ENCODE assay signal across 7 mouse cellular contexts in the genomic region with DNA sequence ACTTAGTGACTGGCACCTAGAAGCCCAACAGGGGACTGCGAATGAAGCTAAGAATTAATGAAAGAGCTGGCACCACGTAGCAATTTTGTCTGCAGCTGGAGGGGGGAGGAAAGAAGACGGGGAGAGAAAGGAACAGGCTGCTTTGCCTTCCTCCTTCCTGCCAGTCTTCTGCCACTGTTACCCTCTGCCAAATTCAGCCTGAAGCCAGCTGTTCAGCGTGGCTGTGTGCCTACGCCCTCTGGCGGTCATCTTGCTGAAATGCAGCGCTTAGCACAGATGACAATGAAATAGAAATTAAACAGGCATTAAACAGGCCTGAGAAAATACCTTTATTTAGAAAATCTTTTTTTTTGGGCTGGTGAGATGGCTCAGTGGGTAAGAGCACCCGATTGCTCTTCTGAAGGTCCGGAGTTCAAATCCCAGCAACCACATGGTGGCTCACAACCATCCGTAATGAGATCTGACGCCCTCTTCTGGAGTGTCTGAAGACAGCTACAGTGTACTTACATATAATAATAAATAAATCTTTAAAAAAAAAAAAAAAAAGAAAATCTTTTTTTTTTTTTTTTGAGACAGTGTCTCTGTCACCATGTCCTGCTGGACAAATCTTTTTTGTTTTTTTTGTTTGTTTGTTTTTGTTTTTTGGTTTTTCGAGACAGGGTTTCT. TPM values are rescaled to one million over a fixed set of nuclear protein-coding genes. Genes with fewer than 3 reads are reported as not detected.
A peak's percentile ranks its signal among the peaks of the same experiment; 100 is the strongest.
DNase-seq lines count a peak whose midpoint lies in the region; ATAC-seq lines count a peak whose summit lies in the region.
"Not testable (repeated sequence)": the region's sequence is repeated elsewhere in the genome, so short reads cannot be mapped to it uniquely, and the experiment has no call there.

No protein-coding gene starts in this region.

- H3K27ac ChIP-seq in intestine, embryonic 14.5 days (ENCODE audit: low read depth); midbrain, embryonic 10.5 days (replicated peaks): not testable (repeated sequence)

- not testable (repeated sequence) for H3K4me1 ChIP-seq in intestine, embryonic 14.5 days (replicated peaks; ENCODE audit: control insufficient read depth, insufficient read depth, low read length); midbrain, embryonic 10.5 days

- WGBS in intestine, embryonic 14.5 days: 29% methylated on average over 10 of the region's 12 CpGs
- 35% methylated on average over 11 of the region's 12 CpGs for WGBS in midbrain, embryonic 10.5 days

- not testable (repeated sequence) for H3K9me3 ChIP-seq in intestine, embryonic 14.5 days (ENCODE audit: control insufficient read depth, low read length); midbrain, embryonic 10.5 days (replicated peaks)

- not testable (repeated sequence) for H3K36me3 ChIP-seq in intestine, embryonic 14.5 days (ENCODE audit: control insufficient read depth, insufficient read depth, low read length); midbrain, embryonic 10.5 days

- H3K9ac ChIP-seq in intestine, embryonic 14.5 days (ENCODE audit: low read length): not testable (repeated sequence)

- not testable (repeated sequence) for H3K4me2 ChIP-seq in intestine, embryonic 14.5 days (ENCODE audit: low read length)

- H3K4me3 ChIP-seq in intestine, embryonic 14.5 days (ENCODE audit: low read depth, low read length); midbrain, embryonic 10.5 days: not testable (repeated sequence)

- ATAC-seq in intestine, embryonic 14.5 days (replicated peaks; ENCODE audit: low FRiP score, low TSS enrichment, low read depth): not testable (repeated sequence)

- H3K27me3 ChIP-seq in intestine, embryonic 14.5 days (replicated peaks; ENCODE audit: control insufficient read depth, insufficient read depth, low read length); midbrain, embryonic 10.5 days (ENCODE audit: low read depth, poor library complexity, severe bottlenecking): not testable (repeated sequence)

- peak; percentile 50 to 64 for DNase-seq in adrenal gland, adult (ENCODE audit: inconsistent age in 2 of 2, low spot score in 1 of 2)
- peak; percentile 20 to 30 for DNase-seq in cerebellum, postnatal 4 days (ENCODE audit: low spot score in 2 of 2)
- DNase-seq in frontal cortex, postnatal 36 days (ENCODE audit: low spot score in 2 of 2): peak; percentile 20 to 49
- peak; percentile 52 for DNase-seq in intestine, embryonic 14.5 days (ENCODE audit: low spot score)
- peak; percentile 2 to 20 for DNase-seq in left cerebral cortex, adult 9 months (ENCODE audit: low spot score in 2 of 2)
- DNase-seq in midbrain, embryonic 10.5 days (ENCODE audit: low spot score): peak; percentile 29
- DNase-seq in right cerebral cortex, postnatal 36 days (ENCODE audit: low spot score in 2 of 2): peak; percentile 5 to 6

RNA-seq across cellular contexts. Expression of a gene that starts 37.7 kb away (rescaled TPM):
- 1.5 and 1.7 TPM in 2 replicates for polyA plus RNA-seq in intestine, embryonic 14.5 days (2014; fragmentation: Nextera tagmentation; extraction: Ambion mirVana)
- 2.3 and 2.7 TPM in 2 replicates for polyA plus RNA-seq in midbrain, embryonic 10.5 days (2016; fragmentation: Nextera tagmentation; extraction: Ambion mirVana)

RNA-seq across cellular contexts. Expression of a gene that starts 45.9 kb away (rescaled TPM):
- 18.0 and 18.7 TPM in 2 replicates for polyA plus RNA-seq in intestine, embryonic 14.5 days (2014; fragmentation: Nextera tagmentation; extraction: Ambion mirVana)
- polyA plus RNA-seq in midbrain, embryonic 10.5 days (2016; fragmentation: Nextera tagmentation; extraction: Ambion mirVana): 19.3 and 21.8 TPM in 2 replicates

RNA-seq across cellular contexts. Expression of a gene that starts 57.5 kb away (rescaled TPM):
- 363 and 414 TPM in 2 replicates for polyA plus RNA-seq in intestine, embryonic 14.5 days (2014; fragmentation: Nextera tagmentation; extraction: Ambion mirVana)
- polyA plus RNA-seq in midbrain, embryonic 10.5 days (2016; fragmentation: Nextera tagmentation; extraction: Ambion mirVana): 618 and 658 TPM in 2 replicates

Comparison
In these comparisons a context has a peak if more than half of its experiments do, and no peak if none do; other contexts are left out.
1. DNase-seq: peak in every context shown above with its lines; median percentile 57 in adrenal gland, adult; 52 in intestine, embryonic 14.5 days; 34 in frontal cortex, postnatal 36 days; 29 in midbrain, embryonic 10.5 days; 25 in cerebellum, postnatal 4 days; 11 in left cerebral cortex, adult 9 months; 6 in right cerebral cortex, postnatal 36 days.